Mouse (Mus musculus) adrenal gland, postnatal 0 days (tissue): ENCODE results near the gene Ly6g5c. TPM values are rescaled to one million over a fixed set of nuclear protein-coding genes. Genes with fewer than 3 reads are reported as not detected.

ENCODE experiments used
- polyA plus RNA-seq: library from polyadenylated mRNA; unstranded; fragments of >200 nt; fragmentation: Nextera tagmentation; extraction: Ambion mirVana; gene quantifications from 2 replicates; pipeline ENCODE4 v1.2.1, GENCODE M21; 2015

The Ly6g5c gene
- not detected in 2 replicates for polyA plus RNA-seq

GRCm38 (mm10) chr17:35108097-35108496, at the start of gene Ly6g5c:
Gene Ly6g5c, plus strand, starts transcription at chr17:35108279.

GRCm38 (mm10) chr17:35058911-35059892, 48.9 kb upstream of the Ly6g5c start, which contains the start of gene Ddah2:
Gene Ddah2, plus strand, starts transcription at chr17:35059035.

GRCm38 (mm10) chr17:35064951-35065947, 42.8 kb upstream of the Ly6g5c start, which contains the start of gene Ly6g6c:
Gene Ly6g6c, plus strand, starts transcription at chr17:35065388.

GRCm38 (mm10) chr17:35066084-35066483, 42.0 kb upstream of the Ly6g5c start, which contains the start of gene Mpig6b:
Gene Mpig6b, minus strand, starts transcription at chr17:35066184.

GRCm38 (mm10) chr17:35076507-35077176, 31.4 kb upstream of the Ly6g5c start, which contains the start of gene Ly6g6e:
Gene Ly6g6e, plus strand, starts transcription at chr17:35076902.

GRCm38 (mm10) chr17:35077786-35078233, 30.3 kb upstream of the Ly6g5c start, which contains the start of gene Ly6g6d:
Gene Ly6g6d, minus strand, starts transcription at chr17:35078065.

GRCm38 (mm10) chr17:35085208-35085865, 22.7 kb upstream of the Ly6g5c start, which contains the start of gene Ly6g6f:
Gene Ly6g6f, minus strand, starts transcription at chr17:35085610.

GRCm38 (mm10) chr17:35088825-35089644, 19.0 kb upstream of the Ly6g5c start, which contains the start of gene Abhd16a:
Gene Abhd16a, plus strand, starts transcription at chr17:35089263.

GRCm38 (mm10) chr17:35115046-35116019, 7.3 kb downstream of the Ly6g5c start, which contains the start of gene Ly6g5b:
Gene Ly6g5b, minus strand, starts transcription at chr17:35115428.

GRCm38 (mm10) chr17:35121143-35121799, 13.2 kb downstream of the Ly6g5c start, which contains the start of gene Gpank1:
Gene Gpank1, plus strand, starts transcription at chr17:35121455.

GRCm38 (mm10) chr17:35121871-35122303, 13.8 kb downstream of the Ly6g5c start, which contains the start of gene Csnk2b:
Gene Csnk2b, minus strand, starts transcription at chr17:35122053.

GRCm38 (mm10) chr17:35126206-35126611, 18.1 kb downstream of the Ly6g5c start, which contains the start of gene D17H6S53E:
Gene D17H6S53E, plus strand, starts transcription at chr17:35126373.

GRCm38 (mm10) chr17:35131500-35132173, 23.6 kb downstream of the Ly6g5c start, which contains the start of gene Apom:
Gene Apom, minus strand, starts transcription at chr17:35132050.

GRCm38 (mm10) chr17:35134801-35135590, 26.9 kb downstream of the Ly6g5c start, which contains the start of gene Bag6:
Gene Bag6, plus strand, starts transcription at chr17:35135178.

